Mouse (Mus musculus) lung, adult 2 months (tissue): Measurements from ENCODE around the gene Dgkq.

ENCODE experiments used
- CTCF ChIP-seq: fragments of 200-500 bp; IDR thresholded peaks from 2 replicates; pipeline ENCODE4 v1.5.1; 2011; ENCODE audit warnings: mild to moderate bottlenecking, low read length, control low read depth; ENCODE audit not compliant: insufficient read depth
- POLR2A ChIP-seq: fragments of 200-500 bp; IDR thresholded peaks from 2 replicates; pipeline ENCODE4 v1.6.1; 2011; ENCODE audit warnings: low read depth, mild to moderate bottlenecking, control low read depth, low read length, borderline replicate concordance; ENCODE audit errors: extremely low read depth

- no peak for TF ChIP-seq POLR2A
- no peak for TF ChIP-seq CTCF
Measured at GRCm38 (mm10) chr5:108707758-108708157, 38.3 kb upstream of the Dgkq start.
